Mouse (Mus musculus): ENCODE results near the gene Hps4.

GRCm38 (mm10) chr5:112385973-112386372, 43.1 kb downstream of the Hps4 start:
- TF ChIP-seq CTCF (IDR thresholded peaks at IDR 0.05; ENCODE audit: low read depth, low read length) = no peak
- no peak for TF ChIP-seq POLR2A (IDR thresholded peaks at IDR 0.05; ENCODE audit: borderline replicate concordance, low read depth, low read length)

Measured in bone marrow macrophage, adult 2 months (primary cell).